Mouse (Mus musculus) ES-Bruce4 (cell line): ENCODE data around the gene Mmgt2.

Source experiments
- CTCF ChIP-seq: IDR thresholded peaks from one replicate; pipeline ENCODE4 v1.8.1; 2011; ENCODE audit warnings: low read depth, low read length
- EP300 ChIP-seq: IDR thresholded peaks from 2 replicates; pipeline ENCODE4 v1.6.1; 2011; ENCODE audit warnings: low read depth, low read length; ENCODE audit not compliant: insufficient read depth
- POLR2A ChIP-seq: IDR thresholded peaks from one replicate; pipeline ENCODE4 v1.8.1; 2011; ENCODE audit warnings: low read length; ENCODE audit not compliant: insufficient read depth

GRCm38 (mm10) chr11:62603312-62604056 is 45.0 kb upstream of the Mmgt2 start:
- TF ChIP-seq CTCF: no peak
- TF ChIP-seq POLR2A: no peak
- no peak for TF ChIP-seq EP300
